Mouse (Mus musculus): ENCODE measurements at regions not wholly inside any gene's neighbourhood (a gene's known extent, or its start where the extent isn't known, plus 50 kb on each side); places are given as distances from the start of the nearest gene placed in this dataset.
"Not testable (repeated sequence)": the region's sequence is repeated elsewhere in the genome, so short reads cannot be mapped to it uniquely, and the experiment has no call there.

DNA sequence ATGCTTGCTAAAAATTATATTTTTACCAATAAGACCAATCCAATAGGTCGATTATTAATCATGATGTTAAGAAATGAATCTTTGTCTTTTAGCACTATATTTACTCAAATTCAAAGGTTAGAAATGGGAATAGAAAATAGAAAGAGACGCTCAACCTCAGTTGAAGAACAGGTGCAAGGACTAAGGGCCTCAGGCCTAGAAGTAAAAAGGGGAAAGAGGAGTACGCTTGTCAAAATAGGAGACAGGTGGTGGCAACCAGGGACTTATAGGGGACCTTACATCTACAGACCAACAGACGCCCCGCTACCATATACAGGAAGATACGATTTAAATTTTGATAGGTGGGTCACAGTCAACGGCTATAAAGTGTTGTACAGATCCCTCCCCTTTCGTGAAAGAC lies 715.7 kb upstream of the Tacstd2 start:
- not testable (repeated sequence) for TF ChIP-seq CTCF (IDR thresholded peaks at IDR 0.05; ENCODE audit: extremely low read depth, insufficient read depth, insufficient read length, insufficient replicate concordance); POLR2A (IDR thresholded peaks at IDR 0.05; ENCODE audit: low read depth, low read length)
